Mouse (Mus musculus) CH12.LX (cell line): ENCODE results near the gene Igf1. TPM values are rescaled to one million over a fixed set of nuclear protein-coding genes. Genes with fewer than 3 reads are reported as not detected.

Experiments used
- DNase-seq: peaks from one replicate; pipeline ENCODE4 v3.0.0-alpha.2; 2013; ENCODE audit errors: extremely low read depth
- H3K27ac ChIP-seq: 2 replicates; pipeline ENCODE4 v1.5.1; 2012; ENCODE audit warnings: low read depth, mild to moderate bottlenecking, control low read depth, moderate library complexity; ENCODE audit not compliant: insufficient read depth
- H3K27me3 ChIP-seq: replicated peaks from 2 replicates; pipeline ENCODE3; 2012; ENCODE audit warnings: inconsistent platforms
- H3K36me3 ChIP-seq, 2 experiments: replicated peaks in 1 of 2; 2 replicates each; pipeline versions ENCODE3 to v1.6.1; 2012; ENCODE audit warnings: inconsistent platforms in 1 of 2, low read length in 1 of 2, mild to moderate bottlenecking in 1 of 2, mixed read lengths in 1 of 2, moderate library complexity in 1 of 2; ENCODE audit not compliant: control insufficient read depth in 1 of 2, insufficient read depth in 1 of 2
- H3K4me1 ChIP-seq, 2 experiments: 2 replicates each; pipeline ENCODE4 v1.6.1; 2012; ENCODE audit warnings: inconsistent platforms in 1 of 2, moderate library complexity in 1 of 2; ENCODE audit not compliant: insufficient read depth in 2 of 2, control insufficient read depth in 1 of 2
- H3K4me2 ChIP-seq: 2 replicates; pipeline ENCODE4 v1.6.1; 2012; ENCODE audit warnings: low read depth, mild to moderate bottlenecking, control low read depth; ENCODE audit not compliant: poor library complexity, insufficient read depth, severe bottlenecking
- H3K4me3 ChIP-seq, 3 experiments: fragments of 150-350 bp in 1 of 3; sonication (generic) in 1 of 3; replicated peaks in 1 of 3; 2 replicates each; pipeline versions ENCODE3 to v1.5.1; 2011 to 2012; ENCODE audit warnings: low read depth in 2 of 3, low read length in 2 of 3, mild to moderate bottlenecking in 2 of 3, moderate library complexity in 2 of 3, control low read depth in 1 of 3, improper control_type of control experiment in 1 of 3, inconsistent platforms in 1 of 3, mixed read lengths in 1 of 3; ENCODE audit not compliant: poor library complexity in 1 of 3
- H3K79me2 ChIP-seq: replicated peaks from 2 replicates; pipeline ENCODE4 v1.6.1; 2012; ENCODE audit warnings: mild to moderate bottlenecking, moderate library complexity; ENCODE audit not compliant: control insufficient read depth, poor library complexity, insufficient read depth, severe bottlenecking; ENCODE audit errors: extremely low read depth
- H3K9ac ChIP-seq: 2 replicates; pipeline ENCODE4 v1.6.1; 2012; ENCODE audit warnings: low read depth, mild to moderate bottlenecking, control low read depth, moderate library complexity; ENCODE audit not compliant: insufficient read depth
- H3K9me3 ChIP-seq: replicated peaks from 2 replicates; pipeline ENCODE3; 2012; ENCODE audit warnings: low read length, inconsistent platforms, mixed read lengths
- CHD1 ChIP-seq: IDR thresholded peaks from 2 replicates; pipeline ENCODE4 v1.6.1; 2012; ENCODE audit warnings: low read depth, low read length, improper control_type of control experiment, inconsistent platforms
- CHD2 ChIP-seq: IDR thresholded peaks from 2 replicates; pipeline ENCODE4 v1.6.1; 2011; ENCODE audit warnings: low read length, improper control_type of control experiment
- ELF1 ChIP-seq: IDR thresholded peaks from 2 replicates; pipeline ENCODE4 v1.6.1; 2014; ENCODE audit warnings: low read depth, mild to moderate bottlenecking, inconsistent platforms, low read length, improper control_type of control experiment
- GABPA ChIP-seq: IDR thresholded peaks from 2 replicates; pipeline ENCODE4 v1.6.1; 2012; ENCODE audit warnings: low read depth, low read length, improper control_type of control experiment, inconsistent platforms; ENCODE audit not compliant: insufficient replicate concordance
- IRF4 ChIP-seq: IDR thresholded peaks from 2 replicates; pipeline ENCODE4 v1.6.1; 2014; ENCODE audit warnings: low read depth, mild to moderate bottlenecking, inconsistent platforms, low read length, improper control_type of control experiment
- JUN ChIP-seq: IDR thresholded peaks from 2 replicates; pipeline ENCODE4 v1.6.1; 2011; ENCODE audit warnings: low read depth, mild to moderate bottlenecking, low read length, improper control_type of control experiment, moderate library complexity; ENCODE audit not compliant: insufficient read depth
- MEF2A ChIP-seq: IDR thresholded peaks from 2 replicates; pipeline ENCODE4 v1.6.1; 2014; ENCODE audit warnings: low read depth, mild to moderate bottlenecking, inconsistent platforms, low read length, improper control_type of control experiment, borderline replicate concordance
- MXI1 ChIP-seq: IDR thresholded peaks from 2 replicates; pipeline ENCODE4 v1.6.1; 2011; ENCODE audit warnings: mild to moderate bottlenecking, low read depth, low read length, improper control_type of control experiment
- NRF1 ChIP-seq: IDR thresholded peaks from 2 replicates; pipeline ENCODE4 v1.6.1; 2014; ENCODE audit warnings: low read depth, mild to moderate bottlenecking, inconsistent platforms, low read length, improper control_type of control experiment, moderate library complexity
- POLR2AphosphoS2 ChIP-seq: IDR thresholded peaks from 2 replicates; pipeline ENCODE4 v1.6.1; 2011; ENCODE audit warnings: low read depth, low read length, improper control_type of control experiment
- RAD21 ChIP-seq: IDR thresholded peaks from 2 replicates; pipeline ENCODE4 v1.6.1; 2011; ENCODE audit warnings: low read depth, mild to moderate bottlenecking, low read length, improper control_type of control experiment, moderate library complexity
- ZMIZ1 ChIP-seq: IDR thresholded peaks from 2 replicates; pipeline ENCODE4 v1.6.1; 2012; ENCODE audit warnings: low read depth, mild to moderate bottlenecking, inconsistent platforms, low read length, improper control_type of control experiment
- dilution Hi-C: fragments of 300-500 bp; cut with MboI; formaldehyde crosslinking; loops from 2 replicates; pipeline ENCODE4 v1.14.3; 2020; ENCODE audit warnings: low sequenced_read_pairs; ENCODE audit not compliant: extremely low pct_unique_long_range_greater_than_20kb, extremely low pct_ligation_motif_present
- in situ Hi-C: fragments of 300-500 bp; cut with MboI; formaldehyde crosslinking; loops from 3 replicates; pipeline ENCODE4 v1.14.3; 2019; ENCODE audit warnings: low sequenced_read_pairs, low pct_ligation_motif_present, low pct_unique_long_range_greater_than_20kb, mixed read lengths
- polyA plus RNA-seq: library from polyadenylated mRNA; unstranded; fragments of >175 nt; gene quantifications from 2 replicates; pipeline ENCODE4 v1.2.1, GENCODE M21; 2012; ENCODE audit warnings: low read depth; ENCODE audit not compliant: insufficient read length
- total RNA-seq, 2 experiments: library from RNA; depleted of rRNA; stranded (reverse); fragments of 300-350 nt in 1 of 2; fragments of >200 nt in 1 of 2; gene quantifications; 2 replicates each; pipeline ENCODE4 v1.2.3; 2012 to 2014

Gene Igf1
- total and polyA plus RNA-seq, 3 experiments = 0.23 TPM; not detected in 2

DNA sequence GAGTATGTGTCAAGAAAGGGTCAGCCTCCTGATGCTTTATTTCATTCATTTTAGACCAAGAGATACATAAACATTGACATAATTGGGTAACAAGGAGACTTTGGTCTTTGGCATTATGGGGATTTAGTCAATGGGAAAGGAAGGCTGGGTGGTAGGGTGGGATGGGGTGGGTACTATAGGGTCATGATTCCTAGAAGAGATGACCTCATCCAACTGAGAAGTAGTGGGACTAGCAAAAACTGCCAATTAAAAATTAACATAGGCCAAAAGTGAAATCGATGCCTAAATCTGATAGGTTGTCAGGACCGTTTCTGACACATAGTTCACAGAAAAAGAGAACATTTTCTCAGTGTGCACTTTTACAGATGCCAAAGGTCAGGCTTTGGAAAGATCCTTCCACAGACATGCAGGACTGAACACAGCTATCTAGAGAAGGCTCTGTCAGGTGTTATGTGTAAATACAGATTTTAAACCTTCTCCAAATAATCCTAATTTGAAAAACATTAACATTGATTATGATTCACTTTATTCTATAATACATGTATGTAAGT is 48.8 kb downstream of the Igf1 start:
- Histone ChIP-seq H3K4me2 (no peak overlapping the region), H3K9ac (no peak overlapping the region), H3K9me3 (no peaks in the 10 kb centered on the region), H3K36me3 (no peaks in the 10 kb centered on the region), H3K4me1 (peaks cover 0 to 4% of the 10 kb centered on the region in 2 experiments; a peak in 1 of 4 replicates), H3K27ac (no peak overlapping the region), H3K27me3 (no peaks in the 10 kb centered on the region), H3K79me2 (no peaks in the 10 kb centered on the region), H3K4me3 (no peak overlapping the region)
- in situ Hi-C loops (no loop called here), dilution Hi-C loops (no loop called here)
- TF ChIP-seq GABPA (no peak), CHD2 (no peak), MEF2A (no peak), CHD1 (no peak)
- DNase-seq = no peak

DNA sequence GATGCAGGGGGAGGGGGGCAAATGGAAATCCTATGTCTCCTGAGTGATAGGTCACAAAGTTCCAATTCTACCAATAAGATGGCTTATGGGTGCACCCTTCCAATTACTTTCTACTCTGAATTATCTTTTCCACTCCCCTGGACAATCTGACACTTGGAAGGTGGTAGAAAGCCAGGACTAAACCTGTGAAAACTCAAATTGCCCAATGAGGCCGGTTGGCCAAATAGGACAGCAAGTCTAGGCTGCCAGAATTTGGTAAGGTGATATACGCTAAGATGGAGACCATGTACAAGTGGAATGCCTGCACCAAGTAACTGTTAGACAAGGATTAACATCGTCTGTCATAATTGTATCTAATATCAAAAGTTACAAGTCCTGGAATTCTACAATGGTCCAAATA is 55.8 kb downstream of the Igf1 start:
- H3K9ac ChIP-seq = no peak overlapping the region
- H3K36me3 ChIP-seq = no peaks in the 10 kb centered on the region
- in situ Hi-C loops = no loop called here

DNA sequence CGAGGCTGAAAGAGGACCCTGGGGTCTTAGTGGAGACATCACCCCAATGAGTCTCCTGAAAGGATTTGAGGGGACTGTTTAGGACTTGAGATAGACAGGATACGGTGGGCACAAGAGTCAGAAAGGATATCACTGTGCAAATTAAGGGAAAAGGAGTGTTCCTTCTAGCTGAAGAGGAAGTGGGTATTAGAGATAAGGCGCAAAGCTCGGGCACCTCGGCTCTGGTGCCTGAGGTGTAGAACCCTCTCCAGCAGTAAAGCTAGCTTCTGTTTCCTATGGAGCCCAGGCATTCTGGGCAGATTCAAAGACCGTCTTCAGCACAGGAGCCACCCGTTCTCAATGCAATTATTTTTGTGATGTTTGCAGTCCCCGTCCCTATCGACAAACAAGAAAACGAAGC is 56.9 kb downstream of the Igf1 start:
- in situ Hi-C loops = no loop called here
- H3K27ac ChIP-seq = no peak overlapping the region
- H3K36me3 ChIP-seq = no peaks in the 10 kb centered on the region
- no peaks in the 10 kb centered on the region for H3K27me3 ChIP-seq
- no peaks in the 10 kb centered on the region for H3K9me3 ChIP-seq
- DNase-seq = no peak
- H3K4me2 ChIP-seq = no peak overlapping the region
- H3K4me3 ChIP-seq = no peak overlapping the region
- H3K79me2 ChIP-seq = no peaks in the 10 kb centered on the region
- H3K9ac ChIP-seq = no peak overlapping the region
- H3K4me1 ChIP-seq = no peaks in the 10 kb centered on the region
- dilution Hi-C loops = no loop called here
- TF ChIP-seq ZMIZ1 (no peak), MXI1 (no peak)

More for the DNA sequence above, 55.8 kb downstream of the Igf1 start:
- no peaks in the 10 kb centered on the region for H3K79me2 ChIP-seq
- no peak for TF ChIP-seq JUN
- TF ChIP-seq IRF4 = no peak
- no peak for TF ChIP-seq MXI1
- no peak for TF ChIP-seq RAD21
- no peak for TF ChIP-seq ELF1
- no peak for TF ChIP-seq POLR2AphosphoS2
- TF ChIP-seq NRF1 = no peak
- H3K4me2 ChIP-seq = no peak overlapping the region
- H3K27ac ChIP-seq = no peak overlapping the region
- no peaks in the 10 kb centered on the region for H3K27me3 ChIP-seq
- H3K9me3 ChIP-seq = no peaks in the 10 kb centered on the region
- no peaks in the 10 kb centered on the region for H3K4me1 ChIP-seq
- DNase-seq = no peak
- dilution Hi-C loops = no loop called here
- H3K4me3 ChIP-seq = no peak overlapping the region
